Comparison of ENCODE assay signal across 7 mouse cellular contexts in genomic region chr4:54837326-54837725, GRCm38 (mm10).
DNase-seq lines count a peak whose midpoint lies in the region; ATAC-seq and TF ChIP-seq lines count a peak whose summit lies in the region.

No protein-coding gene starts in this region.

- no peaks in the 10 kb centered on the region for H3K9me3 ChIP-seq in lung, embryonic 14.5 days (ENCODE audit: low read depth, low read length)
- H3K9me3 ChIP-seq in intestine, postnatal 0 days (ENCODE audit: control insufficient read depth), result no peaks in the 10 kb centered on the region

- no peak overlapping the region for H3K27ac ChIP-seq in lung, embryonic 14.5 days (ENCODE audit: low read depth)
- peak overlapping the region; percentile 87 for H3K27ac ChIP-seq in gastrocnemius, adult 2 months
- H3K27ac ChIP-seq in intestine, postnatal 0 days (ENCODE audit: low read depth, low read length), result no peak overlapping the region

- intact Hi-C loops in gastrocnemius, adult 2 months (cut with DNase I), result no loop called here

- no peak for TF ChIP-seq CTCF in lung, embryonic 14.5 days (IDR thresholded peaks at IDR 0.05; ENCODE audit: low read depth)
- no peak for TF ChIP-seq CTCF in gastrocnemius, adult 2 months (IDR thresholded peaks at IDR 0.05)
- no peak for TF ChIP-seq CTCF in intestine, postnatal 0 days (IDR thresholded peaks at IDR 0.05; ENCODE audit: low read depth)

- H3K9ac ChIP-seq in lung, embryonic 14.5 days, result no peak overlapping the region
- no peak overlapping the region for H3K9ac ChIP-seq in intestine, postnatal 0 days (ENCODE audit: low read depth, low read length)

- no peak overlapping the region for H3K4me3 ChIP-seq in lung, embryonic 14.5 days (ENCODE audit: low read depth, low read length)
- H3K4me3 ChIP-seq in gastrocnemius, adult 2 months, result no peak overlapping the region
- H3K4me3 ChIP-seq in intestine, postnatal 0 days (ENCODE audit: low read depth, low read length), result no peak overlapping the region

- H3K27me3 ChIP-seq in lung, embryonic 14.5 days (ENCODE audit: insufficient read depth, low read length), result no peaks in the 10 kb centered on the region
- H3K27me3 ChIP-seq in intestine, postnatal 0 days (replicated peaks; ENCODE audit: control insufficient read depth, insufficient read depth, low read length), result no peaks in the 10 kb centered on the region

- H3K36me3 ChIP-seq in lung, embryonic 14.5 days (ENCODE audit: insufficient read depth), result no peaks in the 10 kb centered on the region
- no peaks in the 10 kb centered on the region for H3K36me3 ChIP-seq in intestine, postnatal 0 days (ENCODE audit: control insufficient read depth, insufficient read depth)

- WGBS in lung, embryonic 14.5 days, result 60% methylated on average over 2 of the region's 2 CpGs
- WGBS in intestine, postnatal 0 days, result 65% methylated on average over 2 of the region's 2 CpGs

- DNase-seq in lung, embryonic 14.5 days, result peak; percentile 11
- DNase-seq in lung, postnatal 10 days, result no peak
- DNase-seq in gastrocnemius, adult 2 months, result peak; percentile 81
- peak; percentile 58 to 75 for DNase-seq in kidney, postnatal 36 days
- DNase-seq in telencephalon, adult 2 months (ENCODE audit: low read depth, low spot score), result peak; percentile 11
- no peak for DNase-seq in frontal cortex, postnatal 25 days (ENCODE audit: low spot score in 2 of 2)

- no peak for ATAC-seq in lung, embryonic 14.5 days (ENCODE audit: insufficient read depth)
- no peak for ATAC-seq in intestine, postnatal 0 days

- no peaks in the 10 kb centered on the region for H3K4me1 ChIP-seq in lung, embryonic 14.5 days (ENCODE audit: insufficient read depth)
- H3K4me1 ChIP-seq in intestine, postnatal 0 days (replicated peaks; ENCODE audit: control insufficient read depth, insufficient read depth, low read length), result no peaks in the 10 kb centered on the region

- no peak overlapping the region for H3K4me2 ChIP-seq in lung, embryonic 14.5 days
- no peak overlapping the region for H3K4me2 ChIP-seq in intestine, postnatal 0 days (replicated peaks; ENCODE audit: low read depth)

Comparison
In these comparisons a context has a peak if more than half of its experiments do, and no peak if none do; other contexts are left out.
1. DNase-seq: peak in lung, embryonic 14.5 days (single experiment), gastrocnemius, adult 2 months (single experiment), kidney, postnatal 36 days (2 of 2) and telencephalon, adult 2 months (single experiment); none in lung, postnatal 10 days (single experiment) and frontal cortex, postnatal 25 days (0 of 2).